Mouse (Mus musculus) lung, postnatal 4 days (tissue): ENCODE data around the gene Lce3b.

ENCODE experiments used
- DNase-seq, 2 experiments: peaks; one replicate each; pipeline ENCODE4 v3.0.0; 2021

Gene Lce3b

GRCm38 (mm10) chr3:92932679-92933078, at the start of gene Lce3b:
TSS of gene Lce3b (plus strand) at chr3:92932979.
- DNase-seq: no peak

DNA sequence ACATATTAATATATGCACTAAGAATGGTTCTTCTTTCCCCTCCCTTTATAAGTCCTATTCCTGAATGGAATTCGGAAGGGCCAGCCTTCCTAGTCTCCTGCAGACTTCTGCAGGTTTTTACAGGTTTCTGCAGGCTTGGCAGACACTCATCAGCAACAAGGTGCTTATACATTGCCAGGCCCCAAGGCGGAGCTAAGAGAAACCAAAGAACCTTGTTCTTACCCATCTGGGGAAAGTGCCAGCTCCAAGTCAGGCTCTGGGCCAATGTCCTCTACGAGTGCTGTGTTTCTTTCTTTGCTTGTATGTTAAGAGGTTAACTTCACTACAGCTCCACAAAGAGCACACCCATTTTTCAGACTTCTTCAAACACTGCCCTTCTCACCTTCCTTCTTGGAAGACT, 38.7 kb upstream of the Lce3b start:
- no peak for DNase-seq

GRCm38 (mm10) chr3:92894489-92894888, 38.3 kb upstream of the Lce3b start:
- DNase-seq: no peak

DNA sequence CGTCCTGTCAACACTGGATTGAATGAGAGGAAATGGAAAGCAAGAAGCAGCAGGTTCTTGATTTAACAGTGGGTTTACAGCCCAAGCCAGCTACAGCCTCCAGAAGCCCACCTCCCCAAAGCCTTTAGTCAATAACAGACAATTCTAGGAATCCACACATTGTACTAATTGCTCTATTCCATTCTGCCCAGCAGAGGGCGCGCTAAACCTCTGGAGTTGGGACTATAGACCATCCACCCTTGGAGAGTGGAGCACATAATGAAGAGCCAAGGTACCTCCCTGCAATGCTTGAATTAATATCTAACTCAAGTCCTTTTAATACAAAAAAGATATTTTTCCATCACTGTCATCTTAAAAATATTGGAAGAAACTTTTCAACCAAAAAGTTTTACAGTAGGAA, 29.8 kb upstream of the Lce3b start:
- DNase-seq: no peak

- no peak for DNase-seq
Measured at GRCm38 (mm10) chr3:92903640-92904039, 29.1 kb upstream of the Lce3b start.

DNA sequence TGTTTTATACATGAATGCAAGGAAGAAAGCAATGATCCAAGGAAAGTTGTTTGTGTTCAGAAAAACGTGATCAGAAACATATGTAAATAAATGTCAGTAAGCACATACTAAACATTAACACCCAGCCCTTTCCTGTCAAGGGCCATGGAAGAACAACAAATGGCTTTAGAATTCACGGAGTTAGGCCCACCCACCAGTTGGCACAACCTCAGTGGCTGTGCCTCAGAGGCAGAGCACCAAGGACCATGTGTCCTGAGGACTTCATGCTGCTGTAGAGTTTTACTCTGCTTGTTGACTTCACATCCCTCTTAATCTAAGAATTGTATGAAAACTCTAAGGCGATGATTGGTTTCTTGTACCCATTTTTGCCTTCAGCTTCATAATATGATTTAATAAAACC, 27.6 kb upstream of the Lce3b start:
- DNase-seq: no peak

DNA sequence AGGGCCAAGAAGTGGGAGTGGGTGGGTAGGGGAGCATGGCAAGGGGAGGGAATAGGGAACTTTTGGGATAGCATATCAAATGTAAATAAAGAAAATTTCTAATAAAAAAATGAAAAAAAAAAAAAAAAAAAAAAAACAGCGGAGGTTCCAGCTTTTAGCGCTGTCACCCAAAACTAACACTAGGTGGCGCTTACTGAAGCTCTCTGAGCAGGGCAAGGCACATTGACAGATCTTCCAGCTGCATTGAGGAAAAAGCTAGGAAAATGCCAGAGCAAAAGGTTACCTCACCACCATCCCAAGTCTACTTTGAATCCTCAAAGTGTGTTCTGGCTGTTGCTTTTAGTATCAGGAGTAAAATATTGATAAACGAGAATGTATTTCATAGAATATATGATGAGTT, 25.2 kb upstream of the Lce3b start:
- DNase-seq: no peak

GRCm38 (mm10) chr3:92920364-92920763, 12.4 kb upstream of the Lce3b start:
- no peak for DNase-seq

- DNase-seq: no peak
Measured at GRCm38 (mm10) chr3:92926130-92926529, 6.6 kb upstream of the Lce3b start, which contains the start of gene Lce3a. TSS of gene Lce3a (minus strand) at chr3:92926230.

DNA sequence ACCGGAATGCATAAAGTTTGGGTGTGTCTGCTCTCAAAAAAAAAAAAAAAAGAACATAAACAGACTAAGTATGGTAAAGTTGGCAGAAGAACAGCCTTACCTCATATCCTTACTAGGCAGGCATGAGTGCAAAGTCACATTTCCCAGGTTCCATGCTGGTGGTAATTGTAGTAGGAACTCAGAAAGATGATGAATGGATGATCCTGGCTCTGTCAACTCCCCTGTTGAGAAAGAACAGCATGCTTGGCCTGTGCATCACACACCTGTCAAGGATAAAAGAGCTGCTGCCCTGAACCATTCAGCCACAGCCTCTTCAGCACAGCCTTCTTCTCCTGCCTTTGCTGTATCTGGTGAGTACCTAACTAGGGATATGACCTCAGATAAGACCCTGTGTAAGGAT, 11.4 kb downstream of the Lce3b start, which contains the start of gene Lce3c:
Gene Lce3c (plus strand): TSS at position 301 of the 400 bp plus-strand sequence.
- DNase-seq: no peak

DNA sequence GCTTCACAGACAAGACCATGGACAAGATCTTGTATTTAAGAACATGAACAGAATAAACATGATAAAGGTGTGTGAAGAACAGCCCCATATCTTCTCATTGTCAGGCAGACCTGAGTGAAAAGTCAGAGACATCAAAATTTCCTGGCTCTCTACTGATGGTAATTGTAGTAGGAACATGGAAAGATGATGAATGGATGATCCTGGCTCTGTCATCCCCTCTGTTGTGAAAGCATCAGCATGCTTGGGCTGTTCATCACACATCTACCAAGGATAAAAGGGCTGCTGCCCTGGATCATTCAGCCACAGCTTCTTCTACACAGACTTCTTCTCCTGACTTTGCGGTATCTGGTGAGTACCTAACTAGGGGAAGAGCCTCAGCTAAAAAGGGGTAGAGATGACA, 24.3 kb downstream of the Lce3b start, which contains the start of gene Lce3d:
Gene Lce3d (plus strand): TSS at position 301 of the 400 bp plus-strand sequence.
- no peak for DNase-seq

DNA sequence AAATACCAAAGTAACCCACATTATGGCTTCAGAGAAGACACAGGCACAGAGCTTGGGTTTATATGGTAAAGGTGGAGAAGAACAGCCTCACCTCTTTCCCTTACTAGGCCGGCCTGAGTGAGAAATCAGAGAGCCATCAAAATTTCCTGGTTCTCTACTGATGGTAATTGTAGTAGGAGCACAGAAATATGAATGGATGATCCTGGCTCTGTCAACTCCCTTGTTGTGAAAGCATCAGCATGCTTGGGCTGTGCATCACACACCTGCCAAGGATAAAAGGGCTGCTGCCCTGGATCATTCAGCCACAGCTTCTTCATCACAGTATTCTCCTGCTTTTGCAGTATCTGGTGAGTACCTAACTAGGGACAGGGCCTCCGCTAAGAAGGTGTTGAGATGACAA, 34.0 kb downstream of the Lce3b start, which contains the start of gene Lce3e:
Gene Lce3e (plus strand): TSS at position 301 of the 400 bp plus-strand sequence.
- no peak for DNase-seq

GRCm38 (mm10) chr3:92978484-92978883, 45.7 kb downstream of the Lce3b start:
- DNase-seq: no peak
